Mouse (Mus musculus) liver, embryonic 14.5 days (tissue): Measurements from ENCODE around the gene Ilk.

ENCODE experiments used
- CTCF ChIP-seq: IDR thresholded peaks from 2 replicates; pipeline ENCODE4 v1.5.1; 2016; ENCODE audit warnings: antibody characterized with exemption, low read depth, control low read depth
- EP300 ChIP-seq: IDR thresholded peaks from 2 replicates; pipeline ENCODE4 v1.6.1; 2016; ENCODE audit warnings: antibody characterized with exemption, low read depth

GRCm38 (mm10) chr7:105751491-105752433, 15.4 kb downstream of the Ilk start, which contains the start of gene Tpp1:
- no peak for TF ChIP-seq CTCF
- no peak for TF ChIP-seq EP300
